Mouse (Mus musculus) heart, embryonic 11.5 days (tissue): ENCODE measurements around the gene Naip1. TPM values are rescaled to one million over a fixed set of nuclear protein-coding genes. Genes with fewer than 3 reads are reported as not detected.
A peak's percentile ranks its signal among the peaks of the same experiment; 100 is the strongest.
"Not testable (repeated sequence)": the region's sequence is repeated elsewhere in the genome, so short reads cannot be mapped to it uniquely, and the experiment has no call there.

Source experiments
- ATAC-seq: fragments of 200-750 bp; cut with Nextera tagmentation; replicated peaks from 2 replicates; pipeline ENCODE4 v1.8.0; 2017; ENCODE audit warnings: moderate library complexity; ENCODE audit not compliant: insufficient number of reproducible peaks, low FRiP score, low TSS enrichment
- H3K27ac ChIP-seq: fragments of 300-500 bp; sonication (generic); 2 replicates; pipeline ENCODE4 v1.5.1; 2014; ENCODE audit warnings: mild to moderate bottlenecking, low read depth, low read length
- H3K27me3 ChIP-seq: fragments of 300-500 bp; sonication (generic); 2 replicates; pipeline ENCODE4 v1.6.1; 2014; ENCODE audit warnings: mild to moderate bottlenecking, low read length, mixed read lengths; ENCODE audit not compliant: control insufficient read depth, insufficient read depth
- H3K36me3 ChIP-seq: fragments of 300-500 bp; sonication (generic); 2 replicates; pipeline ENCODE4 v1.6.1; 2014; ENCODE audit warnings: mild to moderate bottlenecking, low read length, moderate library complexity, mixed read lengths; ENCODE audit not compliant: control insufficient read depth, insufficient read depth
- H3K4me1 ChIP-seq: fragments of 300-500 bp; sonication (generic); 2 replicates; pipeline ENCODE4 v1.6.1; 2014; ENCODE audit warnings: low read length; ENCODE audit not compliant: control insufficient read depth, insufficient read depth
- H3K4me2 ChIP-seq: fragments of 300-500 bp; sonication (generic); 2 replicates; pipeline ENCODE4 v1.6.1; 2014; ENCODE audit warnings: mild to moderate bottlenecking, moderate library complexity
- H3K4me3 ChIP-seq: fragments of 300-500 bp; sonication (generic); 2 replicates; pipeline ENCODE4 v1.5.1; 2014; ENCODE audit warnings: low read depth, low read length
- H3K9ac ChIP-seq: fragments of 300-500 bp; sonication (generic); 2 replicates; pipeline ENCODE4 v1.6.1; 2014; ENCODE audit warnings: mild to moderate bottlenecking, low read depth, low read length, moderate library complexity
- H3K9me3 ChIP-seq: fragments of 300-500 bp; sonication (generic); replicated peaks from 2 replicates; pipeline ENCODE4 v1.6.1; 2016; ENCODE audit warnings: low read length; ENCODE audit not compliant: control insufficient read depth
- WGBS: fragments of 180-500 bp; shearing (Covaris S2); extraction: QIAGEN DNeasy Blood & Tissue Kit; methylation state at CpG from one replicate; pipeline ENCODE4 v1.1.7; 2014; ENCODE audit not compliant: insufficient replicate concordance; 5-methylcytosine and 5-hydroxymethylcytosine counted together
- polyA plus RNA-seq: library from polyadenylated mRNA; unstranded; fragments of >200 nt; fragmentation: Nextera tagmentation; extraction: Ambion mirVana; gene quantifications from 2 replicates; pipeline ENCODE4 v1.2.1, GENCODE M21; 2014

The Naip1 gene
- not detected in 2 replicates for polyA plus RNA-seq

DNA sequence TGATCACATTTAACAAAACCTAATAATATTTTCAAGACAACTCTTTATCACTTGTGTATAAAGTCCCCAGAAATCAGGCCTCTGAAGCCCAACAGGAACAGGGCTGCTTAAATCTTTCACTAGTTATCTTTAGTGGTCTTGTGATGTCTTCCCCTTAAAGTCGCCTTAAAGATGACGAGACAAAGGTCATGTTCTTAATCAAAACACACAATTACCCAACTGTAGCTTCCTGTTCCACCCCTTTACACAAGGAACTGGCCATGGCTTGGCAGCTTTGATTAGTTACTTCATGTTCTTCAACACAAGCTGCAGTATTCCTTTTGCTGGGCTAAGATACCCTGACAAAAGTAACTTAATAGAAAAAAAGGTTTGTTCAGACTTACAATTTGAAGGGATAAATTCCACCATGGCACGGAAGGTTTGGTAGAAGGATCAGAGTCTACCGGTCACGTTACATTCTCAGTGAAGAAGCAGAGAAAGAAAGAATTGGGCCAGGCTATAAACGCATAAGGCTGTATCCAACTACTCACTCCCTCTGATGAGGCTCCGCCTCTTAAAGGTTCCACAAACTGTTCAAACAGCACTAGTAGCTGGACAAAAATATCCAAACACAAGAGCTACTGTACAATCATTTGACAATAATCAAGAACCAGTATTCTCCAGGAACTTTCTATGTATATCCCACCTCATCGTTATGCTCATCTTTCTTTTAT, at the start of gene Naip1:
TSS of gene Naip1 (minus strand) at position 455 of the 713 bp plus-strand sequence.
- not testable (repeated sequence) for H3K9me3 ChIP-seq, H3K27ac ChIP-seq, H3K4me2 ChIP-seq, H3K9ac ChIP-seq, H3K4me3 ChIP-seq, H3K4me1 ChIP-seq, H3K27me3 ChIP-seq, ATAC-seq, H3K36me3 ChIP-seq
- WGBS = 72% methylated on average over 8 of the region's 8 CpGs

DNA sequence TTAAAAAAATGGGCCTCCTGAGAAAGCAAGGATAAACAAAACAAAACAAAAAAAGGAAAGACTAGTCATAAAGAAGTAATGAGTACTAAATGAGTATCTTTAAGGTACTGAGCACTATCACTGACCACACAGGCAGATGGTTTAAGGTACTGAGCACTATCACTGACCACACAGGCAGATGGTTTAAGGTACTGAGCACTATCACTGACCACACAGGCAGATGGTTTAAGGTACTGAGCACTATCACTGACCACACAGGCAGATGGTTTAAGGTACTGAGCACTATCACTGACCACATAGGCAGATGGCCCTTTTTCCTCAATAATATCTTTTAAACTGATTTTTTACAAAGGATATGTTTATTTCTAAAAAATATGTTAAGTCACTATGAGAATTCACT, 47.0 kb upstream of the Naip1 start:
- H3K4me3 ChIP-seq, H3K36me3 ChIP-seq, H3K27me3 ChIP-seq, H3K27ac ChIP-seq, H3K9ac ChIP-seq, H3K9me3 ChIP-seq, H3K4me1 ChIP-seq, ATAC-seq, H3K4me2 ChIP-seq: not testable (repeated sequence)

DNA sequence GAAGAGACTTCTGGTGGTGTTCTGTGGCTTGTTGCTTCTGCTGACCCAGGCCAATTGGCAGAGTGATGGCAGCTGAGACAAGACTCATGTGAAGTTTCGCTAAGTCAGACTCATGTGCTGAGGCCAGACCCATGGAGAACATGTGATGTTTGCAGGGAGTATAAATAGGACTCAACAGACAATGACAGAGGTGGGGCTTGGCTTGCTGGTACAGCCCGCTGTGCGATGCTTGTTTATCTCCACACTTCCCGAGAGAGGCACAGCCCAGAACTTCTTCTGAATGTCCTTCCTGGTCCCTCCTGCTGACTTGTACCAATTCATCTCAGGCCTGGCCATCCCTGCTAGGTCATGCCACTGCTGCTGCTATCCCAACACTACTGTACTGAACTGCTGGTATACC, 42.7 kb upstream of the Naip1 start:
- Histone ChIP-seq H3K27me3 (no peaks in the 10 kb centered on the region), H3K4me3 (no peak overlapping the region), H3K9me3 (no peaks in the 10 kb centered on the region), H3K27ac (no peak overlapping the region), H3K4me1 (peaks cover 3% of the 10 kb centered on the region), H3K4me2 (no peak overlapping the region), H3K36me3 (no peaks in the 10 kb centered on the region), H3K9ac (no peak overlapping the region)
- ATAC-seq = no peak
- 63% methylated on average over 4 of the region's 4 CpGs for WGBS

- H3K27ac ChIP-seq, H3K36me3 ChIP-seq, ATAC-seq, H3K4me2 ChIP-seq, H3K4me1 ChIP-seq, H3K9me3 ChIP-seq, H3K4me3 ChIP-seq, H3K9ac ChIP-seq, H3K27me3 ChIP-seq: not testable (repeated sequence)
- WGBS = 57% methylated on average over 8 of the region's 8 CpGs
Observed at GRCm38 (mm10) chr13:100494370-100494769, 41.7 kb upstream of the Naip1 start.

- Histone ChIP-seq H3K4me1 (peaks cover 3% of the 10 kb centered on the region), H3K9ac (no peak overlapping the region), H3K36me3 (no peaks in the 10 kb centered on the region), H3K27ac (no peak overlapping the region), H3K27me3 (no peaks in the 10 kb centered on the region), H3K4me3 (no peak overlapping the region), H3K9me3 (no peaks in the 10 kb centered on the region), H3K4me2 (no peak overlapping the region)
- 70% methylated on average over 8 of the region's 8 CpGs for WGBS
- no peak for ATAC-seq
Observed at GRCm38 (mm10) chr13:100493313-100493712, 40.6 kb upstream of the Naip1 start.

DNA sequence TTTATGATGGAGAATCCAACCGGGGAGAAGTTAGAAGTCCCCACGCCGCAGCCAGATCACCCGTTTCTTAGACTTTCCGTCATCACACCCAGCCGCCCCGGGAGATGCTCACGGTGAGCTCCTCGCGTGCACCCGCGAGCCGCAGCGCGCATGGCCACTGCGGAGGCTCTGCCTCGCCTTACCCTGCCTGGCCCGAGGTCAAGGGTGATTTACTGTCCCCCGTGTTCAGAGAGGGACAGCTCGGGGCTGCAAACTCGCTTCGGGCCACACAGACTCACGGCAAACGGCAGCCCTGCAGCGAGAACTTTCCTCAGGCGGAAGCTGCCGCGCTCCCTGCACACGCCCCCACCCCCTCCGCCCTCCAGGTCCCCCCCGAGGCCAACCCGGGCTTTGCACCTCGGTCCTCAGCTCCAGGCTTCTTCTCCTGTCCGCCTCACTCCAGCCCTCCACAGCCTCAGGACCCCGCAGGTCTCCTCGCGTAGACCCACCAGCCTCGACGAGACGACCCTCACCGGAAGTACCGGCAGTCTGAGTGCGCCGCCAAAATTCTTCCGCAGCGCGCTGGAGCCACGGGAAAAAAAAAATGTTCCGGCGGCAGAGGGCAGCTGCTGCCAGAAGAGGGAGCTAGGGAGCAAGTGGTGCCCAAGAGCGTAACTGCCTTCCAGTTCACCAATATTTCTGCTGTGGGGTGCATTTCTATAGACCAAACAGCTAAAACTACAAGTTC, 39.6 kb upstream of the Naip1 start, which contains the start of gene Gtf2h2:
TSS of gene Gtf2h2 (minus strand) at position 519 of the 727 bp plus-strand sequence.
- H3K27ac ChIP-seq = peak within 1 kb of the TSS; percentile 82
- H3K4me2 ChIP-seq = peak within 1 kb of the TSS; percentile 68
- WGBS = under 1% methylated on average over 51 of the region's 51 CpGs
- no peaks in the 10 kb centered on the region for H3K9me3 ChIP-seq
- H3K36me3 ChIP-seq = 0 out of 2 replicates have a peak, but pooled peaks cover 3% of the 10 kb centered on the region
- peaks cover 3% of the 10 kb centered on the region for H3K4me1 ChIP-seq
- ATAC-seq = peak; percentile 63
- peak within 1 kb of the TSS; percentile 86 for H3K4me3 ChIP-seq
- H3K27me3 ChIP-seq = no peaks in the 10 kb centered on the region
- peak within 1 kb of the TSS; percentile 86 for H3K9ac ChIP-seq

DNA sequence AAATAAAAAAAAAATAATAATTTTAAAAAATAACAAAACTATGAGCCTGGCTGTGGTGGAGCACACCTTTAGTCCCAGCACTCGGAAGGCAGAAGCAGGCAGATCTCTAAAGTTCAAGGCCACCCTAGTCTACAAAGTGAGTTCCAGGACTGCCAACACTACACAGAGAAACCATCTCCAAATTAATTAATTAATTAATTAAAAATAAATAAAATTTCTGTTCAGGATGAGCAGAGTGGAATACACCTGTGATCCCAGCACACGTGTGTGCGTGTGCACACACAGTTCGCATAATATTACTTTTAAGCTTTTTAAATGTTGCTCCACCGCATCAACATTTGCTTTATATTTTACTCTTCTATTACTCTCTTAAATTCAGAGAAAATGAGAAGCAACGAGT, 39.0 kb upstream of the Naip1 start:
- Histone ChIP-seq H3K36me3 (0 out of 2 replicates have a peak, but pooled peaks cover 7% of the 10 kb centered on the region), H3K27me3 (no peaks in the 10 kb centered on the region), H3K27ac (no peak overlapping the region; the same call in 1 of the 2 replicates), H3K9ac (peak overlapping the region; percentile 86), H3K4me1 (peaks cover 3% of the 10 kb centered on the region), H3K4me3 (peak overlapping the region; percentile 86), H3K9me3 (no peaks in the 10 kb centered on the region), H3K4me2 (peak overlapping the region; percentile 68)
- no peak for ATAC-seq
- WGBS = 15% methylated on average over 6 of the region's 6 CpGs

- H3K27ac ChIP-seq = no peak overlapping the region
- no peak overlapping the region for H3K4me3 ChIP-seq
- no peak for ATAC-seq
- H3K27me3 ChIP-seq = no peaks in the 10 kb centered on the region
- peaks cover 7% of the 10 kb centered on the region; the same call in 1 of the 2 replicates for H3K36me3 ChIP-seq
- no peaks in the 10 kb centered on the region for H3K9me3 ChIP-seq
- no peak overlapping the region for H3K9ac ChIP-seq
- H3K4me2 ChIP-seq = no peak overlapping the region
- H3K4me1 ChIP-seq = peaks cover 3% of the 10 kb centered on the region
- WGBS = 78% methylated on average over 5 of the region's 5 CpGs
Observed at GRCm38 (mm10) chr13:100490424-100490823, 37.8 kb upstream of the Naip1 start.
